Mouse (Mus musculus): ENCODE data around the gene Tbce.

The Tbce gene

DNA sequence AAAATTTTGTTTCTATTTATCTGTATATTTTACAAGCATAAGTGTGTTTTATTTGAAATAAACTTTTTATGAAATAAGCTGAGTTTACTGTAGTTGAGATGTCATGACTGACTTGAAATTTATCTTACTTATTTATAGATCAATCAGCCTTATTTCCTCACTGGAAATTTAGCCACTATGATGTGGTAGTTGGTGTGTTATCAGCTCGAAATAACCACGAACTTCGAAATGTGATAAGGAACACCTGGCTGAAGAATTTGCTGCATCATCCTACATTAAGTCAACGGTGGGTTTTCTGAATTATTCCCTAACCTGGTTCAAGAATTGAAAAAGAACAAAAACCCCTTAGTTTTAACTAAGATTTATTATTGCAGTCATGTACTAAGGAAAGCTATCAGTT lies 73.3 kb downstream of the Tbce start:
- no peak for DNase-seq (ENCODE audit: low spot score in 2 of 2)

DNA sequence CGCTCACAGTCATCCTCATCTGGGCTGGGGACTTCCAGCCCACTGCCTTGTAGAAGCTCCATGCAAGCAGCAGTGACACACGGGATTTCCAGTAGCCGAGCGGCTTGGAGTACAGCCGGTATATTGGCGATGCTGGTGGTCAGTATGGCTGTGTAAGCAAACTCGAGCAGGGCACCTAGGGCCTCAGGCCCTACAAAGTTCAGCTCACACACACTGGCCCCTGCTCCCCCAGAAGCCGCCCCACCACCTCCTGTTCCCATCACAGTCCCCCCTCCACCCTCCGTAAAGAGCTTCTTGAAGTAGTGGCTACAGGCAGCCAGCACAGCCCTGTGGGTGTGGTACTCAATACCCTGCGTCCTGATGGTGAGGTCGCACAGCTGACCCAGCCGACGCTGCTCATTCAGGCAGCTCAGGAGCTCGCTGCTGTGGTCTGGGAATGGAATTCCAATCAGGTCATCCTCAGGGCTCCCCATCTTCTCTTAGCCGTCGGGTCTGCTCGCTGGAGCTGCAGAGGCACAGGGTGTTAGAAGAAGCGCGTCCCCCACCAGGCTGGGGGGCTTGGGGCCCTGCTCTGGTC lies 74.0 kb downstream of the Tbce start:
- DNase-seq (ENCODE audit: low spot score in 2 of 2): no peak

DNA sequence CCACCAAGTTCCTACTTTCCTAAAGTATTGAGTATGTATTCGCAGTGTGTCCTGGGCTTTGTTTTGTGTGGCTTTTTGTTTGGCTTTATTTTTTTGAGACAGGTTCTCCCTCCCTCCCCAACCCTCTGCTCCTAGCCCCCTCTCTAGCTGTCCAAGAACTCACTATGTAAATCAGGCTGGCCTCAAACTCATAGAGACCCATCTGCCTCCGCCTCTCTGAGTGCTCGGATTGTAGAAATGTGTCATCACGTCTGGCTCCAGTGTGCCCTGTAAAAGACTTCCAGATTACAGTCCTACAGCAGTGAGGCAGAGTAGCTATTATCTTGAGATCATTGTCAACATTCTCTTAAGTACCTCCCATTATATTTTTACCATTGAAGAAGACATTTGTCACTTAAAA lies 78.4 kb downstream of the Tbce start:
- DNase-seq (ENCODE audit: low spot score in 2 of 2): no peak

GRCm38 (mm10) chr13:13960211-13960610 lies 79.2 kb downstream of the Tbce start:
- no peak for DNase-seq (ENCODE audit: low spot score in 2 of 2)

GRCm38 (mm10) chr13:13956686-13957085 lies 82.8 kb downstream of the Tbce start:
- DNase-seq (ENCODE audit: low spot score in 2 of 2): no peak

- peak in 1 of 2 experiments; percentile 20 for DNase-seq (ENCODE audit: low spot score in 2 of 2)
These were observed 84.5 kb downstream of the Tbce start for GRCm38 (mm10) chr13:13954931-13955330.

DNA sequence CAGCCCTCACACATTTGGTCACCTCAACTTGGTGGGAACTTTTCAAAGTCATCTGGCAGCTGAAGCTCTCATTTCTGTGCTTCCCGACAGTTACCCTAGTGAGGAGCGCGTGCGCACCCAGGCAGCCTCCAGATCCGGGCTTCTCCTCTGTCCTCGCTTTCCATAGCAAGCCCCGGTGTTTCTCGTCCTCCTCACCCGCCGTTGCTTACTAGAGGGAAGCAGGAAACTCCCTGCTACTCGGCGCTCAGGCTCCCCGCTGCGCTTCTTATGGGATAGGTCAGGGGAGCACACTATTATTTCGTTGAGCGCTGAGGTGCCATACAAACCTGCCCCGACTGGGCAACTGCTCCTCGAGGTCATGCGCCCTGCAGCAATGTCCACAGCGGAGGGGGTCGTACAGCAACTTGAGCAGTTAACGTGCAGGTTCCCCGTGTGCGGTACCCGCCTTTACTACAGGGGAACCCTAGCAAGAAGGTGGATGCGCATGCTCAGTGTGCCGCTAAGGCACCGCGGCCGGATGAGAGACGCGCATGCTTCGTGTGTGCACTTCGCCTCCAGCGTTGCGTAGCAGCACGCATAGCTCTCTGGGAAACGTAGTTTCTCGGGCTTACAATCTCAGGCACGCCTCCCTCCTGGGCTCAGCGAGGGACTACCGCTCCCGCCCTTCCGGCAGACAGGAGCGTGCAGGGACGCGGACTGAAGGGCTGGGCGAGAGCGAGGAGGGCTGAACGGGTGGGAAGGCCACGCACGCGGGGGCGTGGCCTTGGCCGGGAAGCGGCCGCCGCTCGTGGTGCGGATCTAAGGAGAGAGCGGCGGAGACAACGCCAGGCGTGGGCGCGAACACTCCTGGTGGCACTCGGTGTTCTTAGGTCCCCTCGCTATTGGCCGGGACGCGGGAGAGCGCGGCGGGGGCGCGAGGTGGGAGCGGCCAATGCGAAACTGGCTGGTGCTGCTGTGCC lies 85.3 kb downstream of the Tbce start, which contains the start of gene B3galnt2:
Gene B3galnt2 (plus strand): TSS at position 596 of the 959 bp plus-strand sequence.
- DNase-seq (ENCODE audit: low spot score in 2 of 2): peak; percentile 95 to 99

All from frontal cortex, postnatal 36 days (tissue).